Mouse (Mus musculus) erythroblast, embryonic 14.5 days (primary cell): ENCODE measurements around the gene Rasa2. TPM values are rescaled to one million over a fixed set of nuclear protein-coding genes. Genes with fewer than 3 reads are reported as not detected.
"Not testable (repeated sequence)": the region's sequence is repeated elsewhere in the genome, so short reads cannot be mapped to it uniquely, and the experiment has no call there.

Experiments used
- H3K27me3 ChIP-seq: 2 replicates; pipeline ENCODE4 v1.6.1; 2012; ENCODE audit warnings: inconsistent platforms; ENCODE audit not compliant: control insufficient read depth
- H3K36me3 ChIP-seq: 2 replicates; pipeline ENCODE4 v1.6.1; 2012; ENCODE audit warnings: mild to moderate bottlenecking, inconsistent platforms; ENCODE audit not compliant: control insufficient read depth
- H3K4me1 ChIP-seq: 2 replicates; pipeline ENCODE4 v1.6.1; 2012; ENCODE audit warnings: inconsistent platforms; ENCODE audit not compliant: control insufficient read depth
- H3K4me3 ChIP-seq: replicated peaks from 2 replicates; pipeline ENCODE3; 2012; ENCODE audit warnings: moderate library complexity, mild to moderate bottlenecking, inconsistent platforms
- H3K9me3 ChIP-seq: 2 replicates; pipeline ENCODE4 v1.6.1; 2012; ENCODE audit warnings: low read length, inconsistent platforms, mixed read lengths; ENCODE audit not compliant: control insufficient read depth
- GATA1 ChIP-seq: IDR thresholded peaks from 2 replicates; pipeline ENCODE4 v1.6.1; 2012; ENCODE audit warnings: low read length, inconsistent platforms, mixed read lengths
- TAL1 ChIP-seq: IDR thresholded peaks from 3 replicates; pipeline ENCODE4 v1.6.1; 2012; ENCODE audit warnings: low read length, inconsistent platforms, mixed read lengths
- polyA plus RNA-seq: library from polyadenylated mRNA; stranded (reverse); fragments of >175 nt; gene quantifications from 2 replicates; pipeline ENCODE4 v1.2.3, GENCODE M21; 2012

Rasa2 gene
- polyA plus RNA-seq, result 0.01 TPM in 1 of 2 replicates, not detected in the other

DNA sequence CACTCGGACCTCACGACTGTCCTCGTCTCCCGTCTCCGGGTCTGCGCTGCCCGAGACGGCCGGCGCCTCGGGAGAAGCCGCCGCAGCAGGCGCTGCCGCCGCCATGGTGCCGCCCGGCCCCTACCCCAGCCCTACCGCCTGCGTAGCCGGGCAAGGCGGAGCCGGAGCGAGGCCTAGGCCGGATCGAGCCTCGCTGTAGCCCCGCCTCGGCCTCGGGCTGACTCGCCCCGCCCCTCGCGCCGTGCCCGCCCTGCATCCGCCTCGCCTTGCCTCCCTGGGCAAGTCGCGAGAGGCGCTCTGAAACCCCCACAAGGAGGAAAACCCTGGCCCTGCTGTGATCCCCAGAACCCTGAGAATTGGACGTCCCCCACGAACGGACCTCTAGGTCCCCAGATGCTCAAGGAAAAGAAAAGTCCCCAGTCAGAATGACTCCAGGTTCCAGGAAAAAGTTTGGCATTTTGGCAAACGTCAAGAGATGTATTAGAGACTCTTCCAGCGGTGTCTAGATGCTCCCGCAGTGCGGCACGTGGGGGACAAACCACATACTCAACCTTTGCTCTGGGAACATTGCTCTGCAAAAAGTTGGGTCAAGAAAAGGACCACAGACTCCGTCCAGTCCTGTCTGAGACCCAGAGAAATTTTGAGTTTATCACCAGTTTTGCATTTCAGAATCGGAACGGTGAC, at the start of gene Rasa2:
Rasa2 (minus strand) TSS at position 229 of the 684 bp plus-strand sequence.
- Histone ChIP-seq H3K4me1 (peaks cover 40% of the 10 kb centered on the region), H3K4me3 (peak within 1 kb of the TSS; percentile 74), H3K36me3 (no peaks in the 10 kb centered on the region), H3K27me3 (peaks cover 66% of the 10 kb centered on the region), H3K9me3 (no peaks in the 10 kb centered on the region)
- TF ChIP-seq GATA1, result no peak
- TF ChIP-seq TAL1, result no peak

DNA sequence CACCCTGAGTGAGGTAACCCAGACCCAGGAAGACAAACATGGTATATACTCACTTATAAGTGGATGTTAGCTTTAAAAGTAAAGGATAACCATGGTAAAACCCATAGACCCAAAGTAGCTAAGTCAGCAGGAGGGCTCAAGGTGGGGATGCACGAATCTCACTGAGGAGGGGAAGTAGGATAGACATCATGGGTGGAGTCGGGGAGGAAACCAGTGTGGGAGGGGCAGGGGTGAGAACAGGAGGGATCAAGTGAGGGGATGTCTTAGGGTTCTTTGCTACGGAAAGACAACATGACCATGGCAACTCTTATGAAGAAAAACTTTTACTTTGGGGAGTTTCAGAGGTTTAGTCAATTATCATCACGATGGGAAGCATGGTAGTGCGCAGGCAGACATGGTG, 47.2 kb upstream of the Rasa2 start:
- Histone ChIP-seq H3K36me3 (no peaks in the 10 kb centered on the region), H3K27me3 (no peaks in the 10 kb centered on the region), H3K9me3 (no peaks in the 10 kb centered on the region), H3K4me1 (no peaks in the 10 kb centered on the region), H3K4me3 (no peak overlapping the region)
- TF ChIP-seq GATA1, result no peak
- TF ChIP-seq TAL1, result no peak

DNA sequence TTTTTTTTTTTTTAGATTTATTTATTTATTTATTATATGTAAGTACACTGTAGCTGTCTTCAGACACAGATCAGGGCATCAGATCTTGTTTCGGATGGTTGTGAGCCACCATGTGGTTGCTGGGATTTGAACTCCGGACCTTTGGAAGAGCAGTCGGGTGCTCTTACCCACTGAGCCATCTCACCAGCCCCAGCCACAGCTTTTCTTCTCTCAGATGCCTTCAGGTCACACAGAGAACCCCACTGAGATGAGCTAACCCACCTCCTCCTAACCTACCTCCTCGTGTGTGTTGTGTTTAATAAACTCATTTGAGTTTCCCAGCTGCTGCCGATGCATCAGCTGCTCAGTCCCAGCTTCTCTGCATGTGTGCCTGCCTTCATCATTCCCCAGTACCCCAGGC, 46.3 kb upstream of the Rasa2 start:
- not testable (repeated sequence) for H3K27me3 ChIP-seq, H3K4me1 ChIP-seq, H3K4me3 ChIP-seq, H3K9me3 ChIP-seq, H3K36me3 ChIP-seq

DNA sequence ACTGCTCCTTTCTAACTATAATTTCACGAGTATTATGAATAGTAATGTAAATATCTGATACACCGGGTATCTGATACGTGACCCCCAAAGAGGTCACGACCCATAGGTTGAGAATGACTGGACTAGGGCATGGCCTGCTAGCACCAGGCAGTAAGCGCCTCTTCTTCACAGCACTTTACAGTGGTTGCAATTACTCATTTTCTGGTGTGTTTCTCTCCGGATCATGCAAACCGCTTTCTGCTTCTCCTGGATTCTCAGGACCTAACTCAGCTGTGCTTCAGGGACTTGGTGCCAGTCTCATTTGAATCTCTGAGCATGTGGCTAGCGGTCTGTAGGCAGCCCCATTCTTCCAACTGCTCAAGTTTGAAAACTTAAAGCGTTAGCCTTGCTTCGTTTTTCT, 45.3 kb upstream of the Rasa2 start:
- no peak for TF ChIP-seq GATA1
- no peak for TF ChIP-seq TAL1
- Histone ChIP-seq H3K4me3 (no peak overlapping the region), H3K4me1 (no peaks in the 10 kb centered on the region), H3K36me3 (no peaks in the 10 kb centered on the region), H3K9me3 (no peaks in the 10 kb centered on the region), H3K27me3 (no peaks in the 10 kb centered on the region)

DNA sequence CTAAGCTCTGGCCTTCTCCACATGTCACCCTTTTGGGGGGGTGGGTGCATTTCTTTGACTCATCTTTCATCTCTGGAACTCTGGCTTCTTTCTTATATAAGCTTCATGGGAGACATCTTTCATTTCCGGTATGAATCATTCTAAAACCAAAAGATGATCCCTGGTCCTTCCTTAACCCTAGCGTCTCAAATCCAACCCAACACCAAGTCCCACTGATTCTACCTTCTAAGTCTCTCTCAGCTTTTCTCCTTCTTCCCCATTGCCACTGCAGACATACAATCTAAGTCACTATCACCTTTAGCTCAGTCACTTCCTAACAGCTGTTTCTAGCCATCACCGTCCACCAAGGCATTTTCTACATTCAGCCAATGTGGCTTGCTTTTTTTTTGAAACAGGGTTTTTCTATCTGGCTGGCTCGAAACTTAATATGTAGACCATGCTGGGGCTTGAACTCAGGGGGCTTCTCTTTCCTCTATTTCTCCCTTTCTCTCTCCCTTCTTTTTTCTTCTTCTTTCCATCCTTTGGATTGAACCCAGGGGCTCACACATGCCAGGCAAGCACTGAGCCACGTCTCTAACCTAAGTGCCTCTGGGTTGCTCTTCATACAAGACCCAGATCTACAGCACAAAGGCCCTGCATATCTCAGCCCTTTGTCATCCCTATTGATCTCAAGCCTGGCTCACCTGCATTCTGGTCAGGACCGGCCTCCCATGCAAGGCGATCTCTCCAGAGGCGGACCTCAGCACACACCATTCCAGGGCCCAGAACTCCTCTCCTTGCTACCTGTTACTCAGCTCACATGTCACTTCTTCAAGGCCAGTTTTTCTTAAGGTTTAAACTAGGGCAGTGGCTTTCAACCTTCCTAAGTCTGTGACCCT, 44.6 kb upstream of the Rasa2 start:
- H3K36me3 ChIP-seq, result no peaks in the 10 kb centered on the region
- H3K4me3 ChIP-seq, result no peak overlapping the region
- no peaks in the 10 kb centered on the region for H3K4me1 ChIP-seq
- TF ChIP-seq GATA1, result no peak
- TF ChIP-seq TAL1, result no peak
- H3K9me3 ChIP-seq, result no peaks in the 10 kb centered on the region
- no peaks in the 10 kb centered on the region for H3K27me3 ChIP-seq

DNA sequence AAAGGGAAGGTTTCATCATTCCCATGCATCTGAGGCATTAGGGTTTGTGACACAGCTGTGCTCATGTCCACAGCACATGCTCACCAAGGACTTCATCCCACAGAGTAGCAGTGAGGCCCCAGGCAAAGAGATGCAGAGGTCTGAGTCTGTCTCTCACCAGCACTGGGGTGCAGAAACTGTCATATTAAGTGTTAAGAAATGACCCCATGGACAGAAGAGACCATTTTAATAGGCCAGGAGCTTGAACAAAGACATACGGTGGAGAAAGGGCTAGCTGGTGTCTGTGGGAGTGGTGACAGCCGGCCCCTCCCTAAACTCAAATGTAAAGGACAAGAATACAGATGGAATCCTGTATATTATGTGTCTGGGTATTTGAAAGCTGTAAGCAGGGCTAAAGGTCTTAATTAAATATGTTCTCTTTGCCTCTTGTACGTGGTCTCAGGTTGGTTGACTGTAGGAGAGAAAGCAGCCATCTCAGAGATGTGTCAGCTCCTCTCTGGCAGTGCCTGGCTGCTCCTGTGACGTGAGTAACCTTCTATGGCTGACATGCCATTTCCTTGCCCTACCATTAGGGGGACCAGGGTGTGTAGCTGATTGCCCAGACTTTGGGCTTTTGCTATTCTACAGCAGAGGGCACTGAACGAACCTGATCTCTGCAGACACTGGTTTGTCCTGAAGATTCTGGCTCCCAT, 43.8 kb upstream of the Rasa2 start:
- no peak for TF ChIP-seq TAL1
- no peak for TF ChIP-seq GATA1
- Histone ChIP-seq H3K27me3 (no peaks in the 10 kb centered on the region), H3K4me1 (peaks cover under 1% of the 10 kb centered on the region; the same call in 1 of the 2 replicates), H3K4me3 (no peak overlapping the region), H3K36me3 (no peaks in the 10 kb centered on the region), H3K9me3 (no peaks in the 10 kb centered on the region)

DNA sequence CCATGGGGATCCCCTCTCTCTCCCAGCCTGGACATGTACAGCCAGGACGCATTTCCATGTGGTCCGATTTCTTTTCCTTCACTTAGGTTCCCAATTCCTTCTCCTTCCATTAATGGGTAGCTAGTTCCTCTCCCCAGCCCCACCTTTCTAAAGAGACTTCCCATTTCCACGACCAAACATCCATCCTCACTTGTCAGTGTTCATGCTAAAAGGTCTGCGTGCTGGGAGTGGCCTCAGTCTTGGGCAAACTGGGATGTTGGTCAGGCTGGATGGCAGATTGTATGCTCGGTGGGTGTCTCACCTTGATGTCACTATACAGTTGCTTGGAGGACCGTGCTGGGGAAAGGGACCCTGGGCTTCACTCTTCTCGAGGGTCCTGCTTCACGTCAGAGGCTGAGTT, 42.9 kb upstream of the Rasa2 start:
- Histone ChIP-seq H3K27me3 (no peaks in the 10 kb centered on the region), H3K4me1 (peaks cover 7% of the 10 kb centered on the region), H3K4me3 (no peak overlapping the region), H3K36me3 (no peaks in the 10 kb centered on the region), H3K9me3 (no peaks in the 10 kb centered on the region)
- TF ChIP-seq TAL1 (no peak), GATA1 (no peak)

DNA sequence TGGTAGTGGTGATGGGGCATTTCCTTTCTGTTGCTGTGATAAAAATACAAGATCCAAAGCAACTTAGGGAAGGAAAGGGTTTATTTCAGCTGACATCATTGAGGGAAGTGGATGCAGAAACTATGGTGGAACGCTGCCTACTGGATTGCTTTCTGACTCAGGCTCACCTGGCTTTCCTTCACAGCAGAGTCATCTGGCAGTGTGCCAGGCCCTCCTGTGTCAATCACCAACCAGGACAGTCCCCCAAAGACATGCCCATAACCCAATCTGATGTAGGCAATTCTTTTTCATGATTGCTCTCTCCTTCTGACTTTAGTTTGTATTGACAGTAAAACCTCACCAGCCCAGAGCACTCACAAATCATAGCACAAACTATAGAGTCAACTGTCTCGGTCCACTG, 41.0 kb upstream of the Rasa2 start:
- no peaks in the 10 kb centered on the region for H3K27me3 ChIP-seq
- peaks cover 7% of the 10 kb centered on the region for H3K4me1 ChIP-seq
- H3K4me3 ChIP-seq, result no peak overlapping the region
- no peaks in the 10 kb centered on the region for H3K9me3 ChIP-seq
- no peaks in the 10 kb centered on the region for H3K36me3 ChIP-seq
- no peak for TF ChIP-seq GATA1
- no peak for TF ChIP-seq TAL1

DNA sequence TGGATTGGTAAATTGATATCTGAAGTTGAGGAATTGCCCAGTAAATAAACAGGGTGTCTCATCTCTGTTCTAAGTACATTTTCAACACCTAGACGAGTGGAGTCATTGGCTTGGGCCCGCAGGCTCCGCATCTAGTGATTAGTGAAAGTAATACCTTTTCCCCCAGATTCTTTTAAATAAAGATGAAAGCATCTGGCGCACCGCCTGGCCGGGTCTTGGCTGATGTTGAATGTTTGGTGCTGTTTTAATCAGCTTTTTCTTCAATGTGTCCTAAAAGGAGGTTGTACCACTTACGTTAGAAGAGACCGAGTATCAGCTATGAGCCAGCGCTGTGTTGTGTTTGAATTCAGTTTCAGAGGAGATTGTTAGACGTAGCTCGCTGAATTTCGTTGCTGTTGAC, 39.8 kb upstream of the Rasa2 start:
- Histone ChIP-seq H3K36me3 (no peaks in the 10 kb centered on the region), H3K4me1 (peaks cover 7% of the 10 kb centered on the region), H3K9me3 (no peaks in the 10 kb centered on the region), H3K4me3 (no peak overlapping the region), H3K27me3 (no peaks in the 10 kb centered on the region)
- TF ChIP-seq GATA1, result no peak
- TF ChIP-seq TAL1, result no peak
